Mouse (Mus musculus) midbrain, postnatal 0 days (tissue): ENCODE measurements at regions not wholly inside any gene's neighbourhood (a gene's known extent, or its start where the extent isn't known, plus 50 kb on each side); places are given as distances from the start of the nearest gene placed in this dataset.

Source experiments
- ATAC-seq: fragments of 200-750 bp; cut with Nextera tagmentation; 2 replicates; pipeline ENCODE4 v1.8.0; 2017; ENCODE audit warnings: moderate number of reproducible peaks, mild to moderate bottlenecking, moderate TSS enrichment, moderate library complexity; ENCODE audit not compliant: low FRiP score
- DNase-seq: peaks from one replicate; pipeline ENCODE4 v3.0.0-alpha.2; 2015; ENCODE audit warnings: low spot score
- H3K27ac ChIP-seq: fragments of 300-500 bp; sonication (generic); 2 replicates; pipeline ENCODE4 v1.5.1; 2014; ENCODE audit warnings: low read depth, mild to moderate bottlenecking, low read length, mixed read lengths
- H3K27me3 ChIP-seq: fragments of 300-500 bp; sonication (generic); 2 replicates; pipeline ENCODE4 v1.6.1; 2014; ENCODE audit warnings: low read length, control low read depth, mixed read lengths; ENCODE audit not compliant: insufficient read depth
- H3K36me3 ChIP-seq: fragments of 300-500 bp; sonication (generic); 2 replicates; pipeline ENCODE4 v1.6.1; 2014; ENCODE audit warnings: low read length, control low read depth, mixed read lengths; ENCODE audit not compliant: insufficient read depth
- H3K4me1 ChIP-seq: fragments of 300-500 bp; sonication (generic); 2 replicates; pipeline ENCODE4 v1.6.1; 2014; ENCODE audit warnings: mild to moderate bottlenecking, control low read depth, antibody characterized with exemption, low read length, mixed read lengths; ENCODE audit not compliant: insufficient read depth
- H3K4me2 ChIP-seq: fragments of 300-500 bp; sonication (generic); 2 replicates; pipeline ENCODE4 v1.6.1; 2014; ENCODE audit warnings: low read depth, mild to moderate bottlenecking, low read length, mixed read lengths; ENCODE audit not compliant: poor library complexity, severe bottlenecking
- H3K4me3 ChIP-seq: fragments of 300-500 bp; sonication (generic); 2 replicates; pipeline ENCODE4 v1.5.1; 2014; ENCODE audit warnings: low read depth, mild to moderate bottlenecking, low read length, moderate library complexity
- H3K9ac ChIP-seq: fragments of 300-500 bp; sonication (generic); replicated peaks from 2 replicates; pipeline ENCODE4 v1.6.1; 2014; ENCODE audit warnings: mild to moderate bottlenecking, low read length, moderate library complexity, mixed read lengths; ENCODE audit not compliant: poor library complexity, severe bottlenecking
- H3K9me3 ChIP-seq: fragments of 300-500 bp; sonication (generic); 2 replicates; pipeline ENCODE4 v1.6.1; 2016; ENCODE audit warnings: low read length, control low read depth
- CTCF ChIP-seq: IDR thresholded peaks from 2 replicates; pipeline ENCODE4 v1.5.1; 2016; ENCODE audit warnings: antibody characterized with exemption, mild to moderate bottlenecking
- WGBS: fragments of 180-500 bp; shearing (Covaris S2); extraction: QIAGEN DNeasy Blood & Tissue Kit; methylation state at CpG from one replicate; pipeline ENCODE4 v1.1.7; 2014; 5-methylcytosine and 5-hydroxymethylcytosine counted together

GRCm38 (mm10) chr5:64496853-64497252 is 306.3 kb upstream of the Klf3 start:
- no peaks in the 10 kb centered on the region for H3K27me3 ChIP-seq
- WGBS, result 87% methylated on average over 4 of the region's 4 CpGs
- no peak overlapping the region for H3K9ac ChIP-seq
- H3K36me3 ChIP-seq, result no peaks in the 10 kb centered on the region
- no peak overlapping the region for H3K27ac ChIP-seq
- no peak for DNase-seq
- no peak for ATAC-seq
- TF ChIP-seq CTCF, result no peak
- H3K4me2 ChIP-seq, result no peak overlapping the region
- no peaks in the 10 kb centered on the region for H3K9me3 ChIP-seq
- no peaks in the 10 kb centered on the region for H3K4me1 ChIP-seq
- no peak overlapping the region for H3K4me3 ChIP-seq

DNA sequence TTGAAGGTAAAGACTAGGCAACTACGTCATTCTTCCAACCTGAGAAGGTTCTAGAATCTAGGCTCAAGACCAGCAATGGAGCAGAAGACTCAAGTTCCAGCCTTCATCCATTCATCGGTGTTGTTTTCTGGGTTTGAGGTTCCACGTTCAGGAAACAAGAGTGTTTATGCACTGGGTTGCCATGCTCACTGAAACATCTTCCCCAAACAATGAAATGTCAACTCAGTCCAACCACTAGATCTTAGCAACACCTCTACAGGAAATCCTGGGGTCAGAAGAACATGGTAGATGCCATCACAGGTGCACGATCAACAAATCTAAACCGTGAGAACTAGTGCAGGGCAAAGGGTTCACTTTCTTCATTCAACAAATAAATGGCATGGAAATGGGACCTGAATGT is 304.8 kb upstream of the Klf3 start:
- Histone ChIP-seq H3K27ac (no peak overlapping the region), H3K36me3 (no peaks in the 10 kb centered on the region), H3K9me3 (no peaks in the 10 kb centered on the region), H3K9ac (no peak overlapping the region), H3K4me2 (no peak overlapping the region), H3K4me1 (no peaks in the 10 kb centered on the region), H3K4me3 (no peak overlapping the region), H3K27me3 (no peaks in the 10 kb centered on the region)
- DNase-seq (no peak), ATAC-seq (no peak)
- WGBS, result 94% methylated on average over 5 of the region's 5 CpGs
- TF ChIP-seq CTCF, result no peak

- ATAC-seq, result no peak
- Histone ChIP-seq H3K4me1 (no peaks in the 10 kb centered on the region), H3K9me3 (no peaks in the 10 kb centered on the region), H3K27ac (no peak overlapping the region), H3K4me2 (no peak overlapping the region), H3K27me3 (no peaks in the 10 kb centered on the region), H3K36me3 (no peaks in the 10 kb centered on the region), H3K9ac (no peak overlapping the region), H3K4me3 (no peak overlapping the region)
- no peak for TF ChIP-seq CTCF
- no peak for DNase-seq
- 95% methylated on average over 3 of the region's 3 CpGs for WGBS
These were observed 304.1 kb upstream of the Klf3 start for GRCm38 (mm10) chr5:64499131-64499530.

DNA sequence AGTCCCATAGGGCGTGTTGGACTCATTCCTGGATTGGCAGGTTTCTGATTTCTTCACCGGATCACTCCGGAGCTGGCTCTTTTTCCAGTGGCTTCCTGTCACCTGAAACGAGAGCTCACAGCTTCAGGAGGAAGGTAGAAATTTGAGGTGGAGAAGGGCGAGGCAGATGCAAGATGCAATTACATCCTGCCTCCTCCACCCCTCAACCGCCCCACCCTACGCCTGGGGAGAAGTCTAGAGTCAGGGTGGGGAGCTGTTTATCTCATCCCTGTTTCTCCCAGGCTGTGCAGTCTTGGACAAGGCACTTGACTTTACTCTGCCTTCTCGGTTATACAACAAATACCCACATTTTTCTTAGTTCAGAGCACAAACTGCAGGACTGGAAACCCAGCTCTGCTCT is 302.8 kb upstream of the Klf3 start:
- no peaks in the 10 kb centered on the region for H3K4me1 ChIP-seq
- H3K36me3 ChIP-seq, result no peaks in the 10 kb centered on the region
- H3K27me3 ChIP-seq, result no peaks in the 10 kb centered on the region
- no peak overlapping the region for H3K4me3 ChIP-seq
- TF ChIP-seq CTCF, result no peak
- ATAC-seq (no peak), DNase-seq (no peak)
- H3K4me2 ChIP-seq, result no peak overlapping the region
- WGBS, result 90% methylated on average over 8 of the region's 8 CpGs
- H3K9me3 ChIP-seq, result no peaks in the 10 kb centered on the region
- no peak overlapping the region for H3K27ac ChIP-seq
- no peak overlapping the region for H3K9ac ChIP-seq

- H3K9ac ChIP-seq, result no peak overlapping the region
- H3K27ac ChIP-seq, result no peak overlapping the region
- no peaks in the 10 kb centered on the region for H3K27me3 ChIP-seq
- 89% methylated on average over 4 of the region's 4 CpGs for WGBS
- TF ChIP-seq CTCF, result no peak
- H3K9me3 ChIP-seq, result no peaks in the 10 kb centered on the region
- no peaks in the 10 kb centered on the region for H3K4me1 ChIP-seq
- H3K4me2 ChIP-seq, result no peak overlapping the region
- ATAC-seq (no peak), DNase-seq (no peak)
- no peak overlapping the region for H3K4me3 ChIP-seq
- no peaks in the 10 kb centered on the region for H3K36me3 ChIP-seq
These were observed 302.3 kb upstream of the Klf3 start for GRCm38 (mm10) chr5:64500866-64501265.

DNA sequence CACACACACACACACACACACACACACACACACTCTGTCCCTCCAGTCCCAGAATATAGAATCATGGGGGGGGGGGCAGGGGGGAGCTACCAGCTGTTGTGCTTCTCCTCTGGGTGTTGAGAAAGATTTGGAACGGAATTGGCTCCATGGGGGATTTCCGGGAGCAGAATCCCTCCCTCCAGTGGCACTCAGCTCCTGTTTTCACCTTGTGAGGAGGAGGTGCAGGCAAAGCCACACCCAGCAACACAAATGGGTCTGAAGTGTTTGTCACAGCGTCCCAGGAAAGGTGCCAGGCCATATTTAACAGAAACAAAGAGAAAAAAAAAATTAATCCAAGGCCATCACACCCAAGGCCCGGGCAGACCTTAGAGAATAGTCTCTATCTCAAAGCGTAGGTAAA is 301.4 kb upstream of the Klf3 start:
- no peak overlapping the region for H3K4me2 ChIP-seq
- TF ChIP-seq CTCF, result no peak
- no peak for DNase-seq
- WGBS, result 78% methylated on average over 5 of the region's 5 CpGs
- H3K4me1 ChIP-seq, result peaks cover 5% of the 10 kb centered on the region; the same call in 1 of the 2 replicates
- ATAC-seq, result no peak
- H3K4me3 ChIP-seq, result no peak overlapping the region
- H3K27ac ChIP-seq, result no peak overlapping the region
- no peaks in the 10 kb centered on the region for H3K36me3 ChIP-seq
- H3K27me3 ChIP-seq, result no peaks in the 10 kb centered on the region
- no peaks in the 10 kb centered on the region for H3K9me3 ChIP-seq
- no peak overlapping the region for H3K9ac ChIP-seq
